Mouse (Mus musculus) ES-E14 (cell line): ENCODE results near the gene Phc1.

Source experiments
- CHD2 ChIP-seq: IDR thresholded peaks from 2 replicates; pipeline ENCODE4 v1.6.1; 2014; ENCODE audit warnings: mild to moderate bottlenecking, low read depth, low read length, inconsistent platforms
- HCFC1 ChIP-seq: IDR thresholded peaks from 2 replicates; pipeline ENCODE4 v1.6.1; 2012; ENCODE audit warnings: low read length, inconsistent platforms, borderline replicate concordance; ENCODE audit not compliant: insufficient read depth

- no peak for TF ChIP-seq HCFC1
- no peak for TF ChIP-seq CHD2
Measured at GRCm38 (mm10) chr6:122357089-122357488, 16.7 kb upstream of the Phc1 start.
